Mouse (Mus musculus): Measurements from ENCODE around the gene Borcs7. TPM values are rescaled to one million over a fixed set of nuclear protein-coding genes. Genes with fewer than 3 reads are reported as not detected.

Borcs7 gene
- polyA plus RNA-seq, 1 experiment from 2014 or later = 15.3 TPM

GRCm38 (mm10) chr19:46706540-46707295, 17.0 kb downstream of the Borcs7 start:
- DNase-seq (ENCODE audit: low spot score) (no peak), ATAC-seq (replicated peaks; ENCODE audit: insufficient number of reproducible peaks, low FRiP score, low TSS enrichment, low read depth) (no peak)
- 77% methylated on average over 9 of the region's 9 CpGs for WGBS
- Histone ChIP-seq H3K27ac (replicated peaks; ENCODE audit: low read depth, low read length) (no peak overlapping the region), H3K36me3 (replicated peaks; ENCODE audit: control insufficient read depth, insufficient read depth, low read depth, low read length) (no peaks in the 10 kb centered on the region), H3K9ac (replicated peaks; ENCODE audit: low read length) (no peak overlapping the region), H3K9me3 (replicated peaks; ENCODE audit: control insufficient read depth, low read length) (no peaks in the 10 kb centered on the region), H3K4me3 (ENCODE audit: low read depth, low read length) (peak overlapping the region; percentile 47), H3K27me3 (ENCODE audit: control insufficient read depth, insufficient read depth, low read length) (no peaks in the 10 kb centered on the region), H3K4me1 (ENCODE audit: control insufficient read depth, insufficient read depth, low read length) (no peaks in the 10 kb centered on the region), H3K4me2 (ENCODE audit: low read depth, low read length) (peak overlapping the region; percentile 77)

GRCm38 (mm10) chr19:46707296-46708151, 17.8 kb downstream of the Borcs7 start, which contains the start of gene As3mt:
TSS of gene As3mt (plus strand) at chr19:46707458.
- DNase-seq (ENCODE audit: low spot score) (peak; percentile 71), ATAC-seq (replicated peaks; ENCODE audit: insufficient number of reproducible peaks, low FRiP score, low TSS enrichment, low read depth) (peak; percentile 67)
- H3K27me3 ChIP-seq (ENCODE audit: control insufficient read depth, insufficient read depth, low read length) = no peaks in the 10 kb centered on the region
- H3K9ac ChIP-seq (replicated peaks; ENCODE audit: low read length) = peak within 1 kb of the TSS; percentile 64
- peak within 1 kb of the TSS; percentile 77 for H3K4me2 ChIP-seq (ENCODE audit: low read depth, low read length)
- H3K36me3 ChIP-seq (replicated peaks; ENCODE audit: control insufficient read depth, insufficient read depth, low read depth, low read length) = no peaks in the 10 kb centered on the region
- no peak within 1 kb of the TSS for H3K27ac ChIP-seq (replicated peaks; ENCODE audit: low read depth, low read length)
- H3K4me1 ChIP-seq (ENCODE audit: control insufficient read depth, insufficient read depth, low read length) = no peaks in the 10 kb centered on the region
- peak within 1 kb of the TSS; percentile 47 for H3K4me3 ChIP-seq (ENCODE audit: low read depth, low read length)
- no peaks in the 10 kb centered on the region for H3K9me3 ChIP-seq (replicated peaks; ENCODE audit: control insufficient read depth, low read length)
- 8% methylated on average over 31 of the region's 31 CpGs for WGBS

DNA sequence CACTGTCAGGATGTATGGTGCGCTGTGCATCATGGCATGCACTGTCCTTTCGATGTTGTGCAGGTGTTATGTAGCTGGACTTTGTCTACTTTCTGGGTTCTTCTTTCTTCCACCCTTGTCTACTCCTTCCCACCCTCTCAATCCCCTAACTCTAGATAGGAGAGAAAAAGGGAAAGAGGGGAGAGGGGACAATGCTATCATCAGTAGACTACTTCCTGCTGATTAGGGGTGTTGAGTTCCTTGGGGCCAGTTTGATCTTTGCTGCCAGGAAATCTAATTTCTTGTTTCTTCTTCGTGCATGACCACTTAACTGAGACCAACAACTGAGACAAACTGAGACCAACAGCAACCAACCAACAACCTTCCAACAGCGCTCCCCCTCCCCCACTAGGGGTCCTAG, 20.9 kb downstream of the Borcs7 start:
- ATAC-seq (replicated peaks; ENCODE audit: insufficient number of reproducible peaks, low FRiP score, low TSS enrichment, low read depth) (no peak), DNase-seq (ENCODE audit: low spot score) (no peak)
- H3K4me2 ChIP-seq (ENCODE audit: low read depth, low read length) = no peak overlapping the region
- H3K9ac ChIP-seq (replicated peaks; ENCODE audit: low read length) = no peak overlapping the region
- no peaks in the 10 kb centered on the region for H3K27me3 ChIP-seq (ENCODE audit: control insufficient read depth, insufficient read depth, low read length)
- no peaks in the 10 kb centered on the region for H3K4me1 ChIP-seq (ENCODE audit: control insufficient read depth, insufficient read depth, low read length)
- no peak overlapping the region for H3K4me3 ChIP-seq (ENCODE audit: low read depth, low read length)
- H3K9me3 ChIP-seq (replicated peaks; ENCODE audit: control insufficient read depth, low read length) = no peaks in the 10 kb centered on the region
- no peak overlapping the region for H3K27ac ChIP-seq (replicated peaks; ENCODE audit: low read depth, low read length)
- WGBS = 87% methylated on average over 4 of the region's 4 CpGs
- no peaks in the 10 kb centered on the region for H3K36me3 ChIP-seq (replicated peaks; ENCODE audit: control insufficient read depth, insufficient read depth, low read depth, low read length)

- Histone ChIP-seq H3K4me3 (ENCODE audit: low read depth, low read length) (no peak overlapping the region), H3K4me1 (ENCODE audit: control insufficient read depth, insufficient read depth, low read length) (no peaks in the 10 kb centered on the region), H3K9ac (replicated peaks; ENCODE audit: low read length) (no peak overlapping the region), H3K27ac (replicated peaks; ENCODE audit: low read depth, low read length) (no peak overlapping the region), H3K36me3 (replicated peaks; ENCODE audit: control insufficient read depth, insufficient read depth, low read depth, low read length) (no peaks in the 10 kb centered on the region), H3K9me3 (replicated peaks; ENCODE audit: control insufficient read depth, low read length) (no peaks in the 10 kb centered on the region), H3K27me3 (ENCODE audit: control insufficient read depth, insufficient read depth, low read length) (no peaks in the 10 kb centered on the region), H3K4me2 (ENCODE audit: low read depth, low read length) (no peak overlapping the region)
- no peak for DNase-seq (ENCODE audit: low spot score)
- 89% methylated on average over 8 of the region's 8 CpGs for WGBS
- ATAC-seq (replicated peaks; ENCODE audit: insufficient number of reproducible peaks, low FRiP score, low TSS enrichment, low read depth) = no peak
Observed at GRCm38 (mm10) chr19:46714234-46714633, 24.5 kb downstream of the Borcs7 start.

DNA sequence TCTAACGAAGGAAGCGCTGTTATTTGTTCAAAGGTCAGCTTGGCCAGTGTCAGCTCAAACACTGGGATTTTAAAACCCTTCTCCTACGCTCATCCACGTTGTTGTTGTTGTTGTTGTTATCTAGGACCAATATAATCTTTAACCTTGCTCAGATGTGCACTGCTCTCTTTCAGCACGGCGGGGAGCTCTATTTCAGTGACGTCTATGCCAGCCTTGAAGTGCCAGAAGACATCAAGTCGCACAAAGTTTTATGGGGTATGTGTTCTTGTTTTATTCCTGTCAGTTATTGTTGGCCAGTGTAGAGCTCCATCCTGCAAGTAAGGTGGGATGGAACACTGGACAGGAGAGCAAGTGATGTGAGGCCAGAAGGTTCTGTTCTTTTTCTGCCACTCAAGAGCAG, 25.3 kb downstream of the Borcs7 start:
- ATAC-seq (replicated peaks; ENCODE audit: insufficient number of reproducible peaks, low FRiP score, low TSS enrichment, low read depth) (no peak), DNase-seq (ENCODE audit: low spot score) (no peak)
- 87% methylated on average over 8 of the region's 8 CpGs for WGBS
- Histone ChIP-seq H3K4me1 (ENCODE audit: control insufficient read depth, insufficient read depth, low read length) (no peaks in the 10 kb centered on the region), H3K4me2 (ENCODE audit: low read depth, low read length) (no peak overlapping the region), H3K27ac (replicated peaks; ENCODE audit: low read depth, low read length) (no peak overlapping the region), H3K4me3 (ENCODE audit: low read depth, low read length) (no peak overlapping the region), H3K27me3 (ENCODE audit: control insufficient read depth, insufficient read depth, low read length) (no peaks in the 10 kb centered on the region), H3K9ac (replicated peaks; ENCODE audit: low read length) (no peak overlapping the region), H3K9me3 (replicated peaks; ENCODE audit: control insufficient read depth, low read length) (no peaks in the 10 kb centered on the region), H3K36me3 (replicated peaks; ENCODE audit: control insufficient read depth, insufficient read depth, low read depth, low read length) (no peaks in the 10 kb centered on the region)

GRCm38 (mm10) chr19:46718150-46718549, 28.4 kb downstream of the Borcs7 start:
- H3K27ac ChIP-seq (replicated peaks; ENCODE audit: low read depth, low read length) = no peak overlapping the region
- H3K4me3 ChIP-seq (ENCODE audit: low read depth, low read length) = no peak overlapping the region
- no peak overlapping the region for H3K9ac ChIP-seq (replicated peaks; ENCODE audit: low read length)
- no peaks in the 10 kb centered on the region for H3K27me3 ChIP-seq (ENCODE audit: control insufficient read depth, insufficient read depth, low read length)
- H3K4me1 ChIP-seq (ENCODE audit: control insufficient read depth, insufficient read depth, low read length) = no peaks in the 10 kb centered on the region
- no peak for ATAC-seq (replicated peaks; ENCODE audit: insufficient number of reproducible peaks, low FRiP score, low TSS enrichment, low read depth)
- no peak for DNase-seq (ENCODE audit: low spot score)
- no peaks in the 10 kb centered on the region for H3K9me3 ChIP-seq (replicated peaks; ENCODE audit: control insufficient read depth, low read length)
- H3K4me2 ChIP-seq (ENCODE audit: low read depth, low read length) = no peak overlapping the region
- no peaks in the 10 kb centered on the region; the same call in 1 of the 2 replicates for H3K36me3 ChIP-seq (replicated peaks; ENCODE audit: control insufficient read depth, insufficient read depth, low read depth, low read length)
- 92% methylated on average over 4 of the region's 4 CpGs for WGBS

- ATAC-seq (replicated peaks; ENCODE audit: insufficient number of reproducible peaks, low FRiP score, low TSS enrichment, low read depth) = no peak
- Histone ChIP-seq H3K4me1 (ENCODE audit: control insufficient read depth, insufficient read depth, low read length) (no peaks in the 10 kb centered on the region; the same call in 1 of the 2 replicates), H3K27me3 (ENCODE audit: control insufficient read depth, insufficient read depth, low read length) (no peaks in the 10 kb centered on the region), H3K4me2 (ENCODE audit: low read depth, low read length) (no peak overlapping the region), H3K4me3 (ENCODE audit: low read depth, low read length) (no peak overlapping the region), H3K9ac (replicated peaks; ENCODE audit: low read length) (no peak overlapping the region), H3K9me3 (replicated peaks; ENCODE audit: control insufficient read depth, low read length) (no peaks in the 10 kb centered on the region), H3K27ac (replicated peaks; ENCODE audit: low read depth, low read length) (no peak overlapping the region), H3K36me3 (replicated peaks; ENCODE audit: control insufficient read depth, insufficient read depth, low read depth, low read length) (no peaks in the 10 kb centered on the region; the same call in 1 of the 2 replicates)
- WGBS = 63% methylated on average over 11 of the region's 11 CpGs
- DNase-seq (ENCODE audit: low spot score) = no peak
Observed at GRCm38 (mm10) chr19:46724411-46724810, 34.7 kb downstream of the Borcs7 start.

DNA sequence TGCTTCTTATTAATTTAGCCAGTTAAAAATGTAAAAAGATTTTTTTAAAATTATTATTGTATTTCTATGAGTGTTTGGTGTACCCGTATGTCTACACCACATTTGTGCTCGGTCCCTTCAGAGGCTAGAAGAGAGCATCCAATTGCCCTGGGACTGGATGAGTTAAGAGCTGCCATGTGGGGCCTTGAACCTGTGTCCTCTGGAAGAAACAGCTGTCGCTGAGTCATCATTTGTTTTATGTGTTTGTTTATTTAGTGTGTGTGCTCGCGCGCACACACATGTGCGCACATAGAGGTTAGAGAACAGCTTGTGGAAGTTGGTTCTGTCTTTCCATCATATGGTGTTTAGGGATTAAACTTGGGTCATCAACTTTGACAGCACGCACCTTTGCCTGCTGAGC, 36.4 kb downstream of the Borcs7 start:
- 94% methylated on average over 8 of the region's 8 CpGs for WGBS
- no peak overlapping the region for H3K4me2 ChIP-seq (ENCODE audit: low read depth, low read length)
- H3K27ac ChIP-seq (replicated peaks; ENCODE audit: low read depth, low read length) = no peak overlapping the region

More for the DNA sequence above, 36.4 kb downstream of the Borcs7 start:
- Histone ChIP-seq H3K9me3 (replicated peaks; ENCODE audit: control insufficient read depth, low read length) (no peaks in the 10 kb centered on the region), H3K4me3 (ENCODE audit: low read depth, low read length) (no peak overlapping the region), H3K36me3 (replicated peaks; ENCODE audit: control insufficient read depth, insufficient read depth, low read depth, low read length) (no peaks in the 10 kb centered on the region; the same call in 1 of the 2 replicates), H3K4me1 (ENCODE audit: control insufficient read depth, insufficient read depth, low read length) (no peaks in the 10 kb centered on the region; the same call in 1 of the 2 replicates), H3K9ac (replicated peaks; ENCODE audit: low read length) (no peak overlapping the region), H3K27me3 (ENCODE audit: control insufficient read depth, insufficient read depth, low read length) (no peaks in the 10 kb centered on the region)
- no peak for ATAC-seq (replicated peaks; ENCODE audit: insufficient number of reproducible peaks, low FRiP score, low TSS enrichment, low read depth)
- DNase-seq (ENCODE audit: low spot score) = no peak

Measured in embryonic facial prominence, embryonic 11.5 days (tissue).